Mouse (Mus musculus): ENCODE measurements around the gene Parn. TPM values are rescaled to one million over a fixed set of nuclear protein-coding genes. Genes with fewer than 3 reads are reported as not detected.

Parn gene
- polyA plus RNA-seq, 1 experiment from 2014 or later = 29.1 TPM

GRCm38 (mm10) chr16:13580016-13580415, 88.0 kb downstream of the Parn start:
- H3K4me3 ChIP-seq (ENCODE audit: low read depth, low read length) = no peak overlapping the region
- no peaks in the 10 kb centered on the region for H3K27me3 ChIP-seq (ENCODE audit: control insufficient read depth, insufficient read depth, low read length)
- no peak for ATAC-seq (ENCODE audit: low read depth)
- no peaks in the 10 kb centered on the region for H3K4me1 ChIP-seq (ENCODE audit: control insufficient read depth, insufficient read depth, low read length)
- no peaks in the 10 kb centered on the region for H3K36me3 ChIP-seq (ENCODE audit: control insufficient read depth, insufficient read depth, low read length)
- no peak overlapping the region for H3K9ac ChIP-seq (replicated peaks; ENCODE audit: low read depth, low read length)
- H3K9me3 ChIP-seq (ENCODE audit: control insufficient read depth, low read length) = no peaks in the 10 kb centered on the region
- H3K27ac ChIP-seq (ENCODE audit: low read depth, low read length) = no peak overlapping the region
- 69% methylated on average over 1 of the region's 1 CpGs for WGBS
- no peak overlapping the region for H3K4me2 ChIP-seq (ENCODE audit: low read depth, low read length)

- Histone ChIP-seq H3K36me3 (ENCODE audit: control insufficient read depth, insufficient read depth, low read length) (no peaks in the 10 kb centered on the region), H3K9me3 (ENCODE audit: control insufficient read depth, low read length) (no peaks in the 10 kb centered on the region), H3K4me1 (ENCODE audit: control insufficient read depth, insufficient read depth, low read length) (no peaks in the 10 kb centered on the region), H3K4me3 (ENCODE audit: low read depth, low read length) (no peak overlapping the region), H3K4me2 (ENCODE audit: low read depth, low read length) (no peak overlapping the region), H3K9ac (replicated peaks; ENCODE audit: low read depth, low read length) (no peak overlapping the region), H3K27ac (ENCODE audit: low read depth, low read length) (no peak overlapping the region), H3K27me3 (ENCODE audit: control insufficient read depth, insufficient read depth, low read length) (no peaks in the 10 kb centered on the region)
- 90% methylated on average over 4 of the region's 4 CpGs for WGBS
- ATAC-seq (ENCODE audit: low read depth) = no peak
Measured at GRCm38 (mm10) chr16:13575306-13575705, 92.7 kb downstream of the Parn start.

GRCm38 (mm10) chr16:13568280-13568679, 99.7 kb downstream of the Parn start:
- no peak for ATAC-seq (ENCODE audit: low read depth)
- WGBS = 96% methylated on average over 2 of the region's 2 CpGs
- Histone ChIP-seq H3K36me3 (ENCODE audit: control insufficient read depth, insufficient read depth, low read length) (no peaks in the 10 kb centered on the region), H3K4me3 (ENCODE audit: low read depth, low read length) (no peak overlapping the region), H3K9me3 (ENCODE audit: control insufficient read depth, low read length) (no peaks in the 10 kb centered on the region), H3K4me1 (ENCODE audit: control insufficient read depth, insufficient read depth, low read length) (no peaks in the 10 kb centered on the region), H3K27ac (ENCODE audit: low read depth, low read length) (no peak overlapping the region), H3K27me3 (ENCODE audit: control insufficient read depth, insufficient read depth, low read length) (no peaks in the 10 kb centered on the region), H3K4me2 (ENCODE audit: low read depth, low read length) (no peak overlapping the region), H3K9ac (replicated peaks; ENCODE audit: low read depth, low read length) (no peak overlapping the region)

GRCm38 (mm10) chr16:13567614-13568013, 100.4 kb downstream of the Parn start:
- H3K4me1 ChIP-seq (ENCODE audit: control insufficient read depth, insufficient read depth, low read length) = no peaks in the 10 kb centered on the region
- no peaks in the 10 kb centered on the region for H3K27me3 ChIP-seq (ENCODE audit: control insufficient read depth, insufficient read depth, low read length)
- no peaks in the 10 kb centered on the region for H3K9me3 ChIP-seq (ENCODE audit: control insufficient read depth, low read length)
- H3K9ac ChIP-seq (replicated peaks; ENCODE audit: low read depth, low read length) = no peak overlapping the region
- H3K4me2 ChIP-seq (ENCODE audit: low read depth, low read length) = no peak overlapping the region
- H3K36me3 ChIP-seq (ENCODE audit: control insufficient read depth, insufficient read depth, low read length) = no peaks in the 10 kb centered on the region
- no peak overlapping the region for H3K4me3 ChIP-seq (ENCODE audit: low read depth, low read length)
- 87% methylated on average over 1 of the region's 1 CpGs for WGBS
- no peak for ATAC-seq (ENCODE audit: low read depth)
- H3K27ac ChIP-seq (ENCODE audit: low read depth, low read length) = no peak overlapping the region

GRCm38 (mm10) chr16:13566351-13566750, 101.6 kb downstream of the Parn start:
- Histone ChIP-seq H3K27ac (ENCODE audit: low read depth, low read length) (no peak overlapping the region), H3K9ac (replicated peaks; ENCODE audit: low read depth, low read length) (no peak overlapping the region), H3K9me3 (ENCODE audit: control insufficient read depth, low read length) (no peaks in the 10 kb centered on the region), H3K4me3 (ENCODE audit: low read depth, low read length) (no peak overlapping the region), H3K27me3 (ENCODE audit: control insufficient read depth, insufficient read depth, low read length) (no peaks in the 10 kb centered on the region), H3K36me3 (ENCODE audit: control insufficient read depth, insufficient read depth, low read length) (no peaks in the 10 kb centered on the region), H3K4me2 (ENCODE audit: low read depth, low read length) (no peak overlapping the region), H3K4me1 (ENCODE audit: control insufficient read depth, insufficient read depth, low read length) (no peaks in the 10 kb centered on the region)
- no peak for ATAC-seq (ENCODE audit: low read depth)
- 90% methylated on average over 6 of the region's 6 CpGs for WGBS

- Histone ChIP-seq H3K4me3 (ENCODE audit: low read depth, low read length) (no peak overlapping the region), H3K27me3 (ENCODE audit: control insufficient read depth, insufficient read depth, low read length) (no peaks in the 10 kb centered on the region)
- WGBS = 93% methylated on average over 5 of the region's 5 CpGs
Measured at GRCm38 (mm10) chr16:13565291-13565690, 102.7 kb downstream of the Parn start.

GRCm38 (mm10) chr16:13557784-13558183, 110.2 kb downstream of the Parn start:
- Histone ChIP-seq H3K36me3 (ENCODE audit: control insufficient read depth, insufficient read depth, low read length) (no peaks in the 10 kb centered on the region), H3K4me2 (ENCODE audit: low read depth, low read length) (no peak overlapping the region), H3K9me3 (ENCODE audit: control insufficient read depth, low read length) (no peaks in the 10 kb centered on the region), H3K4me3 (ENCODE audit: low read depth, low read length) (no peak overlapping the region), H3K27ac (ENCODE audit: low read depth, low read length) (no peak overlapping the region), H3K9ac (replicated peaks; ENCODE audit: low read depth, low read length) (no peak overlapping the region), H3K27me3 (ENCODE audit: control insufficient read depth, insufficient read depth, low read length) (no peaks in the 10 kb centered on the region), H3K4me1 (ENCODE audit: control insufficient read depth, insufficient read depth, low read length) (no peaks in the 10 kb centered on the region)
- WGBS = 83% methylated on average over 2 of the region's 2 CpGs
- ATAC-seq (ENCODE audit: low read depth) = no peak

More at GRCm38 (mm10) chr16:13565291-13565690, 102.7 kb downstream of the Parn start:
- no peak for ATAC-seq (ENCODE audit: low read depth)
- H3K4me2 ChIP-seq (ENCODE audit: low read depth, low read length) = no peak overlapping the region
- no peak overlapping the region for H3K27ac ChIP-seq (ENCODE audit: low read depth, low read length)
- no peaks in the 10 kb centered on the region for H3K4me1 ChIP-seq (ENCODE audit: control insufficient read depth, insufficient read depth, low read length)
- H3K9ac ChIP-seq (replicated peaks; ENCODE audit: low read depth, low read length) = no peak overlapping the region
- H3K36me3 ChIP-seq (ENCODE audit: control insufficient read depth, insufficient read depth, low read length) = no peaks in the 10 kb centered on the region
- H3K9me3 ChIP-seq (ENCODE audit: control insufficient read depth, low read length) = no peaks in the 10 kb centered on the region

- H3K4me2 ChIP-seq (ENCODE audit: low read depth, low read length) = no peak overlapping the region
- no peaks in the 10 kb centered on the region for H3K4me1 ChIP-seq (ENCODE audit: control insufficient read depth, insufficient read depth, low read length)
- no peak overlapping the region for H3K9ac ChIP-seq (replicated peaks; ENCODE audit: low read depth, low read length)
- H3K27ac ChIP-seq (ENCODE audit: low read depth, low read length) = no peak overlapping the region
- no peak overlapping the region for H3K4me3 ChIP-seq (ENCODE audit: low read depth, low read length)
- 74% methylated on average over 9 of the region's 9 CpGs for WGBS
- H3K27me3 ChIP-seq (ENCODE audit: control insufficient read depth, insufficient read depth, low read length) = no peaks in the 10 kb centered on the region
- no peaks in the 10 kb centered on the region for H3K36me3 ChIP-seq (ENCODE audit: control insufficient read depth, insufficient read depth, low read length)
- no peak for ATAC-seq (ENCODE audit: low read depth)
- no peaks in the 10 kb centered on the region for H3K9me3 ChIP-seq (ENCODE audit: control insufficient read depth, low read length)
Measured at GRCm38 (mm10) chr16:13556954-13557470, 111.0 kb downstream of the Parn start.

- H3K4me2 ChIP-seq (ENCODE audit: low read depth, low read length) = no peak overlapping the region
- H3K4me1 ChIP-seq (ENCODE audit: control insufficient read depth, insufficient read depth, low read length) = no peaks in the 10 kb centered on the region
- 94% methylated on average over 7 of the region's 7 CpGs for WGBS
- H3K36me3 ChIP-seq (ENCODE audit: control insufficient read depth, insufficient read depth, low read length) = no peaks in the 10 kb centered on the region
- no peak for ATAC-seq (ENCODE audit: low read depth)
- H3K27me3 ChIP-seq (ENCODE audit: control insufficient read depth, insufficient read depth, low read length) = no peaks in the 10 kb centered on the region
- H3K27ac ChIP-seq (ENCODE audit: low read depth, low read length) = no peak overlapping the region
- no peaks in the 10 kb centered on the region for H3K9me3 ChIP-seq (ENCODE audit: control insufficient read depth, low read length)
- H3K9ac ChIP-seq (replicated peaks; ENCODE audit: low read depth, low read length) = no peak overlapping the region
- no peak overlapping the region for H3K4me3 ChIP-seq (ENCODE audit: low read depth, low read length)
Measured at GRCm38 (mm10) chr16:13556446-13556845, 111.5 kb downstream of the Parn start.
